Mouse (Mus musculus) frontal cortex, adult 2 months (tissue): ENCODE results near the gene Gm3633. TPM values are rescaled to one million over a fixed set of nuclear protein-coding genes. Genes with fewer than 3 reads are reported as not detected.
"Not testable (repeated sequence)": the region's sequence is repeated elsewhere in the genome, so short reads cannot be mapped to it uniquely, and the experiment has no call there.

Experiments
- DNase-seq, 2 experiments: peaks; one replicate each; pipeline ENCODE4 v3.0.0; 2022; ENCODE audit warnings: low spot score in 1 of 2; ENCODE audit errors: extremely low spot score in 1 of 2
- polyA plus RNA-seq: library from polyadenylated mRNA; depleted of rRNA; stranded (reverse); fragments of >200 nt; gene quantifications from 2 replicates; pipeline ENCODE4 v1.2.3, GENCODE M21; 2012; rRNA removed

Gene Gm3633
- polyA plus RNA-seq: not detected in 2 replicates

DNA sequence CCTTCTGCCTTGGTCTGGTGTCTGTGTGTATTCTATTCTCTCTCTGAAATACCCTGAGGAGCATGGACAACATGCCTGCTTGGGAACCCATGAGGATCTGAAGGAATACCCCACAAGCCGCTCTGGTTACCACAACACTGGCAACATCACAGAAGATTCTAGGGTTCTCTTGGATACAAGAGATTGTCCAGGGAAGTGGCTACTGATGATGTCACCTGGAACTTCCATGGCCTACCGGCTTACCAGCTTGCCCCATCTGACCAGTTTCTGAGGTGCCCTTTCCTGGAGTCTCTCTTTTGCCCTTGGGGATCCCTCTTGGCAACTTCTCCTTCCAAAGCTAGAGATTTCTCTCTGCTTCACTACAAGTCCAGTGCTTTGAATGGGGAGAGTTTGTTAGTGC, at the start of gene Gm3633:
Gm3633 (minus strand) TSS at position 101 of the 400 bp plus-strand sequence.
- not testable (repeated sequence) for DNase-seq

DNA sequence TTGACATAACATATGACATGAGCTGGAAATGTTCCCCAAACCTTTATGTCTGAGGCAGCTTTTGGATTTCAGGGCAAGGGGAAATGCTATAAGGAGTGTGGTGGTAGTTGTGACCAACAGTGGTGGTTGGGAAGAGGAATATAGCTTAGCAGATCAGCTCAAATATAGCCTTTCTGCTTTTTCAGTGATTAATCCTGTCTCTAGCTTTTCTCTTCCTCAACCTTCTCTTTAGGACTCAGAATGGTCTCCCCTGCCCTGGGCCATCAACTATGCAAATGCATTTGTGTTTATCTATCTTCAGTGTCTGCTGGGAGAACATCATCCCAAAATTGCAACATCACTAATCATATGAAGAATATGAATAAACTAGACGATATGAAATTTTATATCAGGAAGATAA, 13.9 kb upstream of the Gm3633 start, which contains the start of gene Gm10378:
Gm10378 (plus strand) TSS at position 301 of the 400 bp plus-strand sequence.
- not testable (repeated sequence) for DNase-seq

DNA sequence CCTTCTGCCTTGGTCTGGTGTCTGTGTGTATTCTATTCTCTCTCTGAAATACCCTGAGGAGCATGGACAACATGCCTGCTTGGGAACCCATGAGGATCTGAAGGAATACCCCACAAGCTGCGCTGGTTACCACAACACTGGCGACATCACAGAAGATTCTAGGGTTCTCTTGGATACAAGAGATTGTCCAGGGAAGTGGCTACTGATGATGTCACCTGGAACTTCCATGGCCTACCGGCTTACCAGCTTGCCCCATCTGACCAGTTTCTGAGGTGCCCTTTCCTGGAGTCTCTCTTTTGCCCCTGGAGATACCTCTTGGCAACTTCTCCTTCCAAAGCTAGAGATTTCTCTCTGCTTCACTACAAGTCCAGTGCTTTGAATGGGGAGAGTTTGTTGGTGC, 41.9 kb downstream of the Gm3633 start, which contains the start of gene Gm17124:
Gm17124 (minus strand) TSS at position 101 of the 400 bp plus-strand sequence.
- not testable (repeated sequence) for DNase-seq

Other genes with a start within 250 kb of the Gm3633 start
- gene Gm8005, start 202.2 kb downstream of the Gm3633 start, polyA plus RNA-seq: not detected in 2 replicates
- gene Gm8011, start 178.0 kb downstream of the Gm3633 start, polyA plus RNA-seq: not detected in 2 replicates
- not detected in 2 replicates for gene Gm8020, start 139.6 kb downstream of the Gm3633 start, polyA plus RNA-seq
- 0.14 and 0.19 TPM in 2 replicates for gene Gm8024, start 117.6 kb downstream of the Gm3633 start, polyA plus RNA-seq
- gene Gm17124, start 42.0 kb downstream of the Gm3633 start, polyA plus RNA-seq: not detected in 2 replicates
- 0.08 TPM in 1 of 2 replicates, not detected in the other for gene Gm10378, start 14.0 kb upstream of the Gm3633 start, polyA plus RNA-seq
- gene Gm3015, start 126.9 kb upstream of the Gm3633 start, polyA plus RNA-seq: not detected in 2 replicates
- gene Gm10377, start 156.1 kb upstream of the Gm3633 start, polyA plus RNA-seq: not detected in 2 replicates
- gene Gm21977, start 211.6 kb upstream of the Gm3633 start, polyA plus RNA-seq: not detected in 2 replicates